Mouse (Mus musculus): ENCODE results near the gene Itpkb.

- TF ChIP-seq POLR2A (IDR thresholded peaks at IDR 0.05; ENCODE audit: borderline replicate concordance, extremely low read depth, insufficient read depth, insufficient read length, poor library complexity, severe bottlenecking) (no peak), CTCF (IDR thresholded peaks at IDR 0.05; ENCODE audit: borderline replicate concordance, extremely low read depth, insufficient read depth, insufficient read length) (peak; percentile 12; the same call in 1 of the 2 replicates)
These were observed 101.5 kb downstream of the Itpkb start for GRCm38 (mm10) chr1:180431833-180432232.
